Mouse (Mus musculus) lung, adult 2 months (tissue): ENCODE results near the gene Rad54l.

Source experiments
- CTCF ChIP-seq: fragments of 200-500 bp; IDR thresholded peaks from 2 replicates; pipeline ENCODE4 v1.5.1; 2011; ENCODE audit warnings: mild to moderate bottlenecking, low read length, control low read depth; ENCODE audit not compliant: insufficient read depth
- POLR2A ChIP-seq: fragments of 200-500 bp; IDR thresholded peaks from 2 replicates; pipeline ENCODE4 v1.6.1; 2011; ENCODE audit warnings: low read depth, mild to moderate bottlenecking, control low read depth, low read length, borderline replicate concordance; ENCODE audit errors: extremely low read depth

DNA sequence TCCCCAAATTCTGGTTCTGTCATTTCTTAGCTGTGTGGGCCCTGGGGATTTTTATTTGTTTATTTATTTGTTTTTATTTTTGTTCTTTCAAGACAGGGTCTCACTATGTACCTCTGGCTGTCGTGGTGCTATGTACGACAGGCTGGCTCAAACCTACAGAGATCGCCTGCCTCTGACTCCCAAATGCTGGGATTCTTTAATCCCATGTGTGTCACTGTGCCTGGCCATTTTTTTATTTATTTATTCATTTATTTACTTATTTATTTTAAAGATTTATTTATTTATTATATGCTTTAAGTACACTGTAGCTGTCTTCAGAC lies 45.8 kb upstream of the Rad54l start:
- TF ChIP-seq POLR2A: no peak
- TF ChIP-seq CTCF: no peak
